Mouse (Mus musculus) frontal cortex, postnatal 25 days (tissue): ENCODE measurements at regions not wholly inside any gene's neighbourhood (a gene's known extent, or its start where the extent isn't known, plus 50 kb on each side); places are given as distances from the start of the nearest gene placed in this dataset.
A peak's percentile ranks its signal among the peaks of the same experiment; 100 is the strongest.

Experiments
- DNase-seq, 2 experiments: peaks; one replicate each; pipeline ENCODE4 v3.0.0; 2022; ENCODE audit warnings: low spot score in 2 of 2

DNA sequence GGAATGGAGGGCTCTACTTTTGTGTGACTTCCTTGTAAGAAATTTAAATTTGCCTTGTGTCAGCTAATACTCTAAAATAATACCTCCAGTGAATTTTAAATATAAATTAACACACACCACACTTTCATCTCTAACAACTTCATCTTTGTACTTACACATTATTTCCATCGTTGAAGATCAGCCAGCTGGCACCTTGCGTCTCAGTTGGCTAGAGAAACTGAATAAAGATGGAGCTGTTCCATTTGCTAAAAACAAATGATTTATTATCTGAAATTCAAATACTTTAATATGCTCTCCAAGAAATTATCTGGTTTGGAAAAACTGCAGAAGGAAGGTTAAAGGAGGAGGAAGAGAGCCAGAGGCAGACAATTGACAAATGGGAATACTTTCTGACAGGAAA, 122.0 kb upstream of the Gm11096 start:
- DNase-seq, result no peak

- DNase-seq, result no peak
Observed at GRCm38 (mm10) chr17:81316655-81317054, 124.9 kb upstream of the Gm11096 start.

DNA sequence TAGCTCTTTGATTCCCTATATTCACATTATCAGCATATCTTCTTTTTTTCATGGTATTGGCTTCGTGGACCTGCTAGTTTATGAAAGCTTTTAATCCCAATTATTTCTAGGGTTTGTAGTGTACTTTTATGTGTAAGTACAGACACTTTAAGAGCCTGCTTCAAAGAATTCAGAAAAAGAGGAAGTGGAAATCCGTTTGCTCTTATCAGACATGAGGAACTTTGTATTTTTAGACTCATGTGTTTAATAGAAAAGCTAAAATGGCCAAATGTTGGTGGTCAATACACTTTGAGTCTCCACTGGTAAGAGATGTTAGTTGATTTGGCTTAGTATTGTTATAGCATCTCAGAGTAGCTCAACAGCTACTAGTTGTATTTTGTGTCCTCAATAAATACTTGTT, 135.7 kb upstream of the Gm11096 start:
- no peak for DNase-seq

GRCm38 (mm10) chr17:81304574-81304973, 137.0 kb upstream of the Gm11096 start:
- no peak for DNase-seq

GRCm38 (mm10) chr17:81302490-81302889, 139.1 kb upstream of the Gm11096 start:
- DNase-seq, result no peak

- DNase-seq, result no peak
Observed at GRCm38 (mm10) chr17:81291829-81292228, 149.7 kb upstream of the Gm11096 start.

DNA sequence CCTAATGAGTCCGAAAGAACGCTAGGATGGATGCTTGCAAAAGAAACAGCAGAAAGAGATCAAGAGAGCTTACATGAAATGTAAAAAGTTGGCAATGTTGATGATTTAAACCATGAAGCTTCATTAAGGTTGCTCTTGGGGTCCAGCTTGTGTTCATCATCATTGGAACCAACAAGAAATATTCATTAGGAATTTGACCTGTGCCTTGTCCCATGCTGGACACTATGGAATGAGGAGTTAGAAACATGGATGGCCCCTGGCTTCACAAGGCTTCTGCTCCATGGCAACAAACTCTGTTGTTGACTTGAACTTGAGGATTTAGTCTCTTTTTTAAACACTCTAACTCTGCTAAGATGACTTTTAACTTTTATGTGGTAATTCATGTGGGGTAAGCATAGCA, 159.0 kb upstream of the Gm11096 start:
- no peak for DNase-seq

GRCm38 (mm10) chr17:81270235-81270634, 171.3 kb upstream of the Gm11096 start:
- DNase-seq, result no peak

DNA sequence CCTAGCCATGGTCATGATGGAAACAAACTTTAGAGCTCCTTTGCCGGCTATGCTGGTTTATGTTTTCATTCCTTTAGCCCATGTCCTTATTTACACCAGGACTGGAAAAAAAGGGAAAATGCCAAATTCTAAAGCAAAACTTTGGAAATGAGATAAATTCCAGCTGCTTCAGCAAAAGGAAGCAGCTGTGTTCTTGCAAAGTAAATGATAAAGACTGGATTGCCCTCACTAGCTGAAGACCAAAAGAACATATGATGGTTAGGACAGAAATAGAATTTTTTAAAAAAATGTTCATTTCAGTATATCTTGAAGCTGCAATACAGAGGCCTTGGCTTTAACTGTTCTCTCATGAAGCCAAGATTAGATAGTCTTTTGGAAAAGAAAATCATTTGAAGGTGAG, 179.6 kb upstream of the Gm11096 start:
- DNase-seq, result no peak

DNA sequence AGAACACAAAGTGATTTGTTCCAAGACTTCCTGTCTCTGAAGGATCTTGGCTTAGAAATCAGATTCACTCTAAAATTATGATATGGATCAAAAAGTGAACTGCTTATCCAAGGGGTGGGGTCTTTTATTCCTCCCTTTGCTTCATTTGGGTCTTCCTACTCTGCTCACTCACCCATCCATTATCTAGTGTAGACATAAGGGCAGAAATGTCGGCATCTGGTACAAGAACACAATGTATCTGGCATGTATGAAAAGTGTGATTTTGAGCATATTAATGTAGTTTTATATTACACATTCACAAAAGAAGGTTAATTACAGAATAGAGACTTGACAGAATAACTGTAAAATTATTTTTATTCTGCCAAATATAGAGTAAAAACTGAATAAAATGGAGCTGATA, 181.5 kb upstream of the Gm11096 start:
- DNase-seq, result no peak

GRCm38 (mm10) chr17:81256106-81256505, 185.5 kb upstream of the Gm11096 start:
- no peak for DNase-seq

GRCm38 (mm10) chr17:81250748-81251147, 185.9 kb upstream of the Thumpd2 start:
- DNase-seq, result no peak

- no peak for DNase-seq
Observed at GRCm38 (mm10) chr17:81246156-81246555, 181.3 kb upstream of the Thumpd2 start.

DNA sequence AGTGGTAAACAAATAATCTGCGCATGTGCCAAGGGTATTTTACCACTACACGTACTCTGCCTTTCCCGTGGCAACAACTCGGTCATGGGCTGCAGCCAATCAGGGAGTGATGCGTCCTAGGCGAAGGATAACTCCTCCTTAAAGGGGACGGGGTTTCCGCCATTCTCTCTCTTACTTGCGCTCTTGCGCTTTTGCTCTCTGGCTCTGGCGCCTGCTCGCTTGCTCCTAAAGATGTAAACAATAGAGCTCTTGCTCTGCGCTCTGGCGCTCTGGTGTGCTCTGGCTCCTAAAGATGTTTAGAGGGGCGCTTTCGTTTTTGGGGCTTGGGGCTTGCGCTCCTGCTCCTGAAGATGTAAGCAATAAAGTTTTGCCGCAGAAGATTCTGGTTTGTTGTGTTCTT, 166.9 kb upstream of the Thumpd2 start:
- peak in 1 of 2 experiments; percentile 2 for DNase-seq

- DNase-seq, result no peak
Observed at GRCm38 (mm10) chr17:81225281-81225680, 160.4 kb upstream of the Thumpd2 start.

GRCm38 (mm10) chr17:81221436-81221835, 156.6 kb upstream of the Thumpd2 start:
- DNase-seq, result no peak

DNA sequence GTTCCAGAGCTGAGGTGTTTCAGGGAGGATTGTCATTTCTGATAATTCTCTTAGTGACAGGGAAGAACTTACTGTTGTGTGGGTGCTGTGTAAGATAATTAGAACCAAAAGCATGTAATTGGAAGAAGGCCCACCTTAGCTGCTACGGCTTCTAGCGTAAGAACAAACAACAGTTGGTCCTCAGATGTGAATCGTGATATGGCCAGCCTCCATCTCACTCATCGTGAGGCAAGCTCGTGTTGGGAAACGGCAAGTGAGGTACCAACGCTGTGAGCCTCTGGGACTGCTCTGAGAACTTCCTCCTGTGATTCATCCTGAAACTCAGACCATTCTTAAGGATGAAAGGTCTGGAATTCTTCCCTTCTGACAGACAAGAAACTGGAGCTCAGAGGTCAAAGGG, 150.0 kb upstream of the Thumpd2 start:
- DNase-seq, result no peak

DNA sequence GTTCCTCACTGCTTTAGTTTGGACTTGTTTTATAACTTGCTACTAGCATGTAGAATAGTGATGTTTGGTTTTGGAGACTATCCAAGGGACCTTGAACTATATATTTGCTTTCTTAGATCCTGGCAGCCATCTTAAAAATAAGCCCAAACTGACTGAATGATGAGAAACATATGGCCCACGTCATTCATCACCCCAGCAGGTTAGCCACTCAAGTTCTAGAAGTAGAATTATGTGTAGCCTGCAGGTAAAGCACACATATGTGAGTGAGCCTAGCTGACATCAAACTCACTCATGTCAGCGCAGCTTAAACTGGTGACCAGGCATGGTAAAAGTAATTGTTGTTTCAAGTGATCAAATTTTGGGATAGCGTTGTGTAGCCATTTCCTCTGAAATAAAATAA, 147.2 kb upstream of the Thumpd2 start:
- DNase-seq, result no peak

DNA sequence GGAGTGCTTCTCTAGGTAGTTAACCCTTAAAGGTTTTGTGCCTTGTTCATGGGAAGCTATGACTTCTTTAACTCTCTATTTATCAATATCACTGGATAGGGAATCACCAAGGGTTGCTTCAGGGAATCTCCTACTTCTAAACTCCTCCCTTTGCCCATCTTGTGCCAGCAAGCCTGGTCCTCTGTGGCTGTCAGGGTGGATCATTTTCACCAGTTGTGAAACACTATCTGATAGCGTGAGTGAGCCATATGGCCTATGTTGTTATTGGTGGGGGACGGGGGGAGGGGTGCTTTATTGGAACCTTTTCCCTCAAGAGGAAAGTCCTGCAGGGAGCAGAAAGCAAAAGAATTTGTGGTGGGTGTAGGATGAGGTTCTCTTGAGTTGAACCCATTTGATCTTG, 145.5 kb upstream of the Thumpd2 start:
- no peak for DNase-seq

DNA sequence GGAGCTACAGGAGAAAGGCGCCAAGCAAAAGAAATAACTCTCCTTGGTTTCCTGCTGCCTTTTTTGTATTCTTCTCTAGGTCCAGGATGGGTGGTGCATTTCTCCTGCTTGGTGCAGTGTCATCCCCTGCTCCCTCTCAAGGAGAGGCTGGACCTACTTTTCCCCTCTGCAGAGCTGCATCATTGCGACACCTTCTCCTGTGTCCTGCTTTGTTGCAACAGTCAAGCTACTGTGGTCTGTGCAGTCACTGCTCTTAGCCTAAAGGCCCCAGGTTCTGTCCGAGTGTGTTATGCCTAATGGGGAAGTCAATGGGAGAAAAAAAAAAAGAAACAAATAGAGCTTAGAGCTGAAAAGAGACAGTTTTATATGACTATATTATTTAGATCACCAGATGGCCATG, 144.4 kb upstream of the Thumpd2 start:
- DNase-seq, result no peak

DNA sequence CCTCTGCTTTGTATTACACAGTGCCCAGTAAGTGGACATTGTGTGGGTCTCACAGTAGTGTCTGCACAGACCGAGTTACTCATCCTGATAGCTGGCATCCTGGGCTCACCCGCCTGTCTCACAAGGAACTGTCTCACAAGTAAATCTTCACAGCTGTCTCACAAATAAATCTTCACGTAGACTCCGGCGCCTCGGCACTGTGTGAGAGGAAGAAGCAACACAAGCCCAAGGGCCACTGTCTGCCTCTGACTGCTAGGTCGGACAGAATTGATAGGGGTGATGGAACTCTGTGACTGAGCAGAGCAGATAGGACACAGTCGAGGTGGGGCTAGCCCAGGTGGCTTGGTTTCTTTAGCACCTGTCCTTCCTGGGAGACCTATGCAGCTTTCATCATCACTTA, 136.2 kb upstream of the Thumpd2 start:
- no peak for DNase-seq

DNA sequence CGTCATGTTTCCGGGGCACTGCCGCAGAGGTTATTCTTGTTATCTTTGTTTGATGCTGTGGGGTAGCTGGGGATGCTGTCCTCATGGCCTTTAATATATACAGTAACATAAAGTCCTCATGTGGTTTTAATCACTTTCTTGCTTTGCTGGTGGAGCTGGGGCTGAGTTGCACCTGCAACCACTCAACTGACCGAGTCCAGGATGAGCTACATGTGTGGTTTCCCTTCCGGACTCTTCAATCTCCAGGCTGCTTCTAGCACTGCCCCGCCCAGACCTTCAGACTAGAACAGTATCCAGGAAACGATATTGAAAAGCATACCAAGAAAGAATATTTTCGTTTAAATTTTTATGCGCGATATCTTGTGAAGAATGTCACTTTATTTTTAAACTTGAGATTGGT, 129.1 kb upstream of the Thumpd2 start:
- DNase-seq, result no peak

DNA sequence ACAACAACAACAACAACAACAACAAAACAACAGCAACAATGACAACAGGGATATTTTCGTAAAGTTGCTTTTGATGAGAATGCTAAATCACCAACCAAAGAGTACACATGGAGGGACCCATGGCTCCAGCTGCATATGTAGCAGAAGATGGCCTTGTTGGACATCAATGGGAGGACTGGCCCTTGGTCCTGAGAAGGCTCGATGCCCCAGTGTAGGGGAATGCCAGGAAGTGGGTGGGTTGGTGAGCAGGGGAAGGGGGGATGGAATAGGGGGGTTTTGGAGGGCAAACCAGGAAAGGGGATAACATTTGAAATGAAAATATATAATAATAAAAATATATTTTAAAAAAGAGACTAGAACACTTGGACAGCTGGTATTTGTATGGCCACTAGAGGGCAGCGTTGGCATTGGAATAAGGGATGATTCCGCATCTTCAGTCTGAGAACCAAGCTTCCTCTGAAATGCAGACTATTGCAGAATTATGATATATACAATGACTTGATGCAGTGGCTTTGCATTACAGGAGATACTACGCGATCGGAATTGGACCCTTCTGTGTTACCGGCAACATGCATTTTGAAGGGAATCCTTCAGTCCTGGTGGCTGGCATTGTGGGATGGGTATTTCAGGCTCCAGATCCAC, 128.5 kb upstream of the Thumpd2 start:
- peak; percentile 65 to 66 for DNase-seq

DNA sequence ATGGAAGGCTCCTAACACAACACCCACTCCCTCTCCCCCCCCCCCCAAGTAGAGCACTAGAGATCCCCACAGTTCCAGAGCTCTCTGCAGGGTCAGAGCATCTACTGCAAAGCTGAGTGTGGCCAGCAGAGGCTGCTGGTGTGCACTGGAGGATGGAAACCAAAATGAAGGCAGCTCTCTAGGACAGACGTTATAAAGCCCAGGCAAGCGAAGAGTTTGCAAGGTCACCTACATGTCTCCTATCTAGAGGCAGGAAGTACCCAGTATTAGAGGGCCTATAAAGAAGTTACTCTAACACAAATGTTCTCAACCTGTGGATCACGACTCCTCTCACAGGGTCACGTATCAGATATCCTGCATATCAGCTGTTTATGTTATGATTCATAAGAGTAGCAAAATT, 125.1 kb upstream of the Thumpd2 start:
- peak; percentile 15 to 26 for DNase-seq
